Mouse (Mus musculus): ENCODE results near the gene Ptprj.

Ptprj gene

GRCm38 (mm10) chr2:90580236-90581005 lies at the start of gene Ptprj:
TSS of gene Ptprj (minus strand) at chr2:90580647.
- peak; percentile 83 to 90 for DNase-seq

GRCm38 (mm10) chr2:90629552-90629951 lies 49.1 kb upstream of the Ptprj start:
- no peak for DNase-seq

DNA sequence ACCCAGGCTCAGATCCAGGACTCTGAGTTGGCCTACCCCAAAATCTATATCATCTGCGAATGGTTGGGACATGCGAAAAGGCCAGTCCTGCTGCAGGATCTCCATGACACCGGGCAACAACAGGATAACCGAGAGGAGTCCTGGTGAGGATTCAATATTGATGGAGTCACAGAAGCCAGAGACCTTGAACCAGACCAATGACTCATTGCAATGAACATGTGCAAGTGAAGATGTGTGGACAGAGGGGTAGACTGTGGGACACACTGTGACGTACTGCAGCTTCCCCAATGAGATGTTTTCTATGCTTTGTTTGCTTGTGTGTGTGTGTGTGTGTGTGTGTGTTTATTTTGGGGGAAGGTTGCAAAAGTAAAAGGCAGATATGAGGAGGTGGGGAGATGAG lies 47.8 kb upstream of the Ptprj start:
- DNase-seq = no peak

- DNase-seq = peak; percentile 47 to 72
Observed at GRCm38 (mm10) chr2:90624920-90625319, 44.5 kb upstream of the Ptprj start.

DNA sequence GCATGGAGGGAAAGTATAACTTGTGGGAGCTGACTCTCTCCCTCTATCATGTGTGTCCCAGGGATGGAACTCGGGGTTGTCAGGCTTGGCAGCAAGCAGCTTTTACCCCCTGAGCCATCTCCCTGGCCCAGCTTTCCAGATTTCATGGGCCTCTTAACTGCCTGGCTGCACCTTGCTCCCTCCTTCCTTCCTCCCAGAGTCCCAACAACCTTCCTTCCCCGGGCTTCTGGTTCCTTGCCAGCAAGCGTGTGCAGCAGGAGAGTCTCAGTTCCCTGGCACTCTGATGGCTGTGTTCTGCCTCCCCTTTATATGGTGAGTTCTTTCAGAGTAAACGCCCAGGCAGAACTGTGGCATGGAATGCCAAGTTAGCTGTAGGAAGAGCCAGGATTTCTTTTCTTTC lies 43.9 kb upstream of the Ptprj start:
- DNase-seq = peak; percentile 28 to 36

- no peak for DNase-seq
Observed at GRCm38 (mm10) chr2:90620815-90621214, 40.4 kb upstream of the Ptprj start.

GRCm38 (mm10) chr2:90619648-90620047 lies 39.2 kb upstream of the Ptprj start:
- no peak for DNase-seq

GRCm38 (mm10) chr2:90614651-90615171 lies 34.3 kb upstream of the Ptprj start:
- no peak for DNase-seq

GRCm38 (mm10) chr2:90613591-90613990 lies 33.1 kb upstream of the Ptprj start:
- no peak for DNase-seq

- DNase-seq = no peak
Observed at GRCm38 (mm10) chr2:90613006-90613405, 32.6 kb upstream of the Ptprj start.

DNA sequence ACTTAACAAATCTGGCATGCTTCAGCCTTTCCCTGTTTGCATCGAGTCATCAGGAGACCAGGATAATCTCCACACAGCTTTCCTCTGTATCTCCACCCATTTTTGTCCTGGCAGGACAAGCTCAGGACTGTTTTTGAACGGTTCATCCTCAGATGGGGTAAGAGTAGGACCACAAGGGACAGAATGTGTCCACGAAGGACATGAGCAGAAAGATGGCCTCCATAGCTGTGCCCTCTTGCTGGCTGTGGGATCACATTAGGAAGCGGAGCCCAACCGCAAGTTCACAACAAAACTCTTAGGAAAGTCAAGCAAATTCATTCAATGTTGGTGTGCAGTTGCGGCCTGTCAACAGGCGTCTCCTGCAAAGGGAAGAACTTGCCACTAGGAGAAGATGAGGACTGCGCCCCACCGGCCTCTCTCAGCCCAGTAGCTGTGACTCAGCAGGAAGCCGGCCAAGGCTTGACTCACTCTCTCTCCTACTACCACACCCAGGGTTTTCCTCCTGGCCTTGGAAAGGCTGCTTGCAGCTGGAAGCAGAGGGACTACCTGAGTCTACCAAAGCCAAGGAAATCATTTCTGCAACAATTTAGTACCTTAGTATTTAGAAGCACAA lies 31.6 kb upstream of the Ptprj start:
- peak; percentile 55 to 63 for DNase-seq

DNA sequence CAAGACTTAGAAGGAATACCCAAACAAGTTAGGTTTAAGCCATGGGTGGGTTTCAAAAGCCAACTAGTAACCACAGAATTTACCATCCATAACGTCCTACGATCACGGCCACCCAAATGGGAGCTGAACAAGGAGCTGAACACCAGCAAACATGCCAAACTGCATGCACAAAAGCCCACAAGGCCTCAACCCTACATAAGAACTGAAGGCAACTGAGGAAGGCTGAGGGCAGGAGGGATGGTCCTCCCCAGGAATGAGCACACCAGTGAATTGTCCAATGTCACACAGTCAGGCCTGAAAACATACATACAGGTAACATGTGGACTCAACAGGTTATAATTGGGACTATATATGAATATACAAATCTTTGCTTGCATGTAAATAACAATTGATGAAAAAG lies 20.6 kb upstream of the Ptprj start:
- no peak for DNase-seq

GRCm38 (mm10) chr2:90588141-90588540 lies 7.7 kb upstream of the Ptprj start:
- no peak for DNase-seq

DNA sequence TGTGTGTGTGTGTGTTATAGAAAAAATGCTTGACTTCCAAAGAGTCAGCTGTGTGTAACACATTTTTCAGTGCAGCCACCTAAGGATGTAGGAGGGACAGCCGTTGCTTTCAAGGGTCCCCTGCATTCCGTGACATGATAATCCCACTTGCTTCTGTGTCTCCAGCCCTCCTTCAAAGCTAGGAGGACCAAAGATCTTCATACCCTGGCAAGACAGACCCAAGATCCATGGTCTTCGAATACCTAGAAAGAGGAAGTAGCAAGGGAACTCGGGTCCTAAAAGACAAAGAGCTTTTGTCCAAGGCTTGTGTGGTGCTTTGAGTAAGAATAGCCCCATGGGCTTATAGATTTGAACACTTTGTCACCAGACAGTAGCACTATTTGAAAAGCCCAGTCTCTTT lies 4.1 kb upstream of the Ptprj start:
- no peak for DNase-seq

GRCm38 (mm10) chr2:90583628-90584131 lies 3.2 kb upstream of the Ptprj start:
- DNase-seq = peak; percentile 49 to 53

DNA sequence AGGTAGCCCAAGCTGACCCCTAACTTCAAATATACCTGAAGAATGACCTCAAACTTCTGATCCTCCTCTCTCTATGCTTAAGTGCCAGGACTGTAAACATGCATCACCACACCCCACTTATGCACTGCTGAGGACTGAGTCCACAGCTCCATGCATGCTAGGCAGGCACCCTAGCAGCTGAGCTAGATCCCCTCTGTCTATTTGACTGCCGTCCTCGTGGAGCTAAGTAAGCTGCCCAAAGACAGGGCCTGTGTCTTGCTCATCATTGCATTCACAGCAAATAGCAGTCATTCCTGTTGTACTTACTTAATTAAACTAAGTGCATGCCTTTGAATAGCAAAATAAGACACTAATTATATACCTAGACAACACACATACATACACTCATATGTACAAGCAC lies 2.4 kb upstream of the Ptprj start:
- peak in 1 of 2 experiments; percentile 5 for DNase-seq

DNA sequence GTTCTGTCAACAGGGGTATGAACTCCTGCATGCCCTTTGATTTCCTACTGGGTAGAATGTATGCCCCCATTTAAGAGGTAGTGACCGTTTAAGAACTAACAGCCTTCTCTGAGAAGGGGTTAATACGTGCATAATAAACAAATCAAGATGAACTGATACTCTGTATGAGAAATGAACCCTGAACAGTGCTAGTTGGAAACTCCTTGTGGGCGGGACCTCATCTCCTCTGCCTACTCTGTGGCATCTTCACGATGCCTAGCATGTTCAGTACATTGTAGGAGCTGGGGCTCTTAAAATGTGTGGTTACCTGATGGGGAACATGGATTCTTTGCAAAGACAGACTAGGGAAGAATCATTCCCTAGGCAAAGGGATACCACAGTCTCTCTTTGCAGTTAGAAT lies 1.9 kb upstream of the Ptprj start:
- DNase-seq = no peak

DNA sequence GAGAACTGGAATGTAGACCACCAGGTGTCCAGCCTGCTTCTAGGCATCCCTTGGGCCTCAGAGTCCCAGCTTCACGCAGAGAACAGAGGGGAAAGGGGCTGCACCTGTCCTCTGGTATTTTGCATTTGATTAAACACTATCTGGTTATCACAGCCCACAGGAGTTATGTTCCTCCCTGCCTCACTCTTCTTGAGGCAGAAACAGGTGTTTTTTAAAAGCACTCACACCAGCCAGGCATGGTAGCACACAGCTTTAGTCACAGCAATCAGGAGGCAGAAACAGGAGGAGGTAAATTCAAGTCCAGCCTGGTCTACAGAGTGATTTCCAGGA lies 1.3 kb upstream of the Ptprj start:
- no peak for DNase-seq

GRCm38 (mm10) chr2:90581006-90581795 lies 754 bp upstream of the Ptprj start:
- no peak for DNase-seq

GRCm38 (mm10) chr2:90579728-90580235 lies 665 bp downstream of the Ptprj start:
- DNase-seq = peak; percentile 75 to 79

DNA sequence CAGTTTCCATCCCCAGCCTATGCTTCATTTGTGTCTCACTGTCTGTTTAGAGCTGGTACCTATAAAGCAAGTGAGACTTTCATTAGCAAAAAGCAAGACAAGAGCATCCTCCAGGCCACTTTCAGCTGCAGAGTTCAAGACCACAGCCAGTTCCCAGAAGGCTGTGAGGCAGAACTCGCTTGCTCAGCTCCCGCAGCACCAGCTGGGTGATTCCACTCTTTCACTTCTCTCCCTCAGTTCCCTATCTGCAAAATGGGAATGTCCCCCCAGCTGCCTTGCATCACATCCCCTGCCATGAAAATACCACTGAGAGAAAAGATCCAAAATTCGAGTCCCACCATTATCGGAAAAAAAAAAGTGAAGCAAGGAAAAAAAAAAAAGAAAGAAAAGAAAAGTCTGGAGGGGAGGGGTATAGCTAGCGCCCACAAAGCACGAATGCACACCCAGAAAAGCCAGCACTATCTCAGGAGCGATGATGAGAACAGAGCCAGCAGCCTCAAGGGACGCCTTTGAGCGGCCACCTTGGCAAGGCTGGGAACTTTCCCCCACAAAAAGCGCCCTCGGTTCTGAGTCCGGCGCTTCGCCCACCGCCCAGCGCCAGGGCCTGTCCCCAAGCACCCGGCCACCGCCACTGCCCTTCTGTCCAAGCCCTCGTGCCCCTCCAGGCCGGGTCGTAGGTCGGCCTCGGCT lies 1.3 kb downstream of the Ptprj start:
- DNase-seq = no peak

- DNase-seq = no peak
Observed at GRCm38 (mm10) chr2:90577451-90578279, 2.8 kb downstream of the Ptprj start.
